Mouse (Mus musculus) midbrain, embryonic 15.5 days (tissue): Measurements from ENCODE around the gene Cyp1a2. TPM values are rescaled to one million over a fixed set of nuclear protein-coding genes. Genes with fewer than 3 reads are reported as not detected.

Experiments
- ATAC-seq: fragments of 200-750 bp; cut with Nextera tagmentation; replicated peaks from 2 replicates; pipeline ENCODE4 v1.8.0; 2017; ENCODE audit warnings: moderate TSS enrichment
- H3K27ac ChIP-seq: fragments of 300-500 bp; sonication (generic); 2 replicates; pipeline ENCODE4 v1.5.1; 2015; ENCODE audit warnings: mild to moderate bottlenecking, inconsistent platforms
- H3K27me3 ChIP-seq: fragments of 300-500 bp; sonication (generic); replicated peaks from 2 replicates; pipeline ENCODE4 v1.6.1; 2015; ENCODE audit warnings: inconsistent platforms
- H3K36me3 ChIP-seq: fragments of 300-500 bp; sonication (generic); replicated peaks from 2 replicates; pipeline ENCODE4 v1.6.1; 2015; ENCODE audit warnings: inconsistent platforms
- H3K4me1 ChIP-seq: fragments of 300-500 bp; sonication (generic); 2 replicates; pipeline ENCODE4 v1.6.1; 2015; ENCODE audit warnings: inconsistent platforms
- H3K4me2 ChIP-seq: fragments of 300-500 bp; sonication (generic); 2 replicates; pipeline ENCODE4 v1.6.1; 2015; ENCODE audit warnings: inconsistent platforms, mild to moderate bottlenecking, moderate library complexity
- H3K4me3 ChIP-seq: fragments of 300-500 bp; sonication (generic); 2 replicates; pipeline ENCODE4 v1.5.1; 2015; ENCODE audit warnings: mild to moderate bottlenecking, inconsistent platforms
- H3K9ac ChIP-seq: fragments of 300-500 bp; sonication (generic); 2 replicates; pipeline ENCODE4 v1.6.1; 2015; ENCODE audit warnings: mild to moderate bottlenecking, inconsistent platforms
- H3K9me3 ChIP-seq: fragments of 300-500 bp; sonication (generic); 2 replicates; pipeline ENCODE4 v1.6.1; 2016; ENCODE audit warnings: inconsistent platforms
- WGBS: fragments of 180-500 bp; shearing (Covaris S2); methylation state at CpG from one replicate; pipeline ENCODE4 v1.1.7; 2015; ENCODE audit warnings: mixed read lengths; 5-methylcytosine and 5-hydroxymethylcytosine counted together
- polyA plus RNA-seq: library from polyadenylated mRNA; unstranded; fragments of >200 nt; fragmentation: Nextera tagmentation; extraction: Ambion mirVana; gene quantifications from 2 replicates; pipeline ENCODE4 v1.2.1, GENCODE M21; 2015

The Cyp1a2 gene
- polyA plus RNA-seq, 1 experiment from 2014 or later = not detected

DNA sequence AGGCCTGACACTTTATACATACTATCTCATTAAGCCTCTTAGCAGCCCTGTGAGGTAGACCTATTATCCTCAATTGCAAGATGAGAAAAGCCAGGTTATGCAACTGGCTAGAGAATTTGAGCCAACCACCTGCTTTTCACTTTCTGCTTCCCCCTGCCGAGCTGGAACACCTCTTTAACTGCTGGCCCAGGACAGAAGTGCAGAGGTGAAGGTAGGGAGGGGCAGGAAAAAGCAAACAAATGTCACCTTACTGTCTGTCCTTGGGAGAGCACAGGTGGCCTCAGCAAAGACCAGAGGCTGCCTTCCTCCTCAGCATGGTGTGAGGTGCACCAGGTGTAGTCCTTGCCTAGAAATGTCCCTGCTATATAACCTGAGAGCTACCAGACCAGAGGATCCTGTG lies 15.2 kb downstream of the Cyp1a2 start:
- Histone ChIP-seq H3K27me3 (0 out of 2 replicates have a peak, but pooled peaks cover 2% of the 10 kb centered on the region), H3K4me2 (no peak overlapping the region), H3K4me3 (no peak overlapping the region), H3K4me1 (no peaks in the 10 kb centered on the region), H3K9ac (no peak overlapping the region), H3K27ac (no peak overlapping the region), H3K9me3 (no peaks in the 10 kb centered on the region), H3K36me3 (no peaks in the 10 kb centered on the region)
- ATAC-seq = no peak
- 68% methylated on average over 1 of the region's 1 CpGs for WGBS

DNA sequence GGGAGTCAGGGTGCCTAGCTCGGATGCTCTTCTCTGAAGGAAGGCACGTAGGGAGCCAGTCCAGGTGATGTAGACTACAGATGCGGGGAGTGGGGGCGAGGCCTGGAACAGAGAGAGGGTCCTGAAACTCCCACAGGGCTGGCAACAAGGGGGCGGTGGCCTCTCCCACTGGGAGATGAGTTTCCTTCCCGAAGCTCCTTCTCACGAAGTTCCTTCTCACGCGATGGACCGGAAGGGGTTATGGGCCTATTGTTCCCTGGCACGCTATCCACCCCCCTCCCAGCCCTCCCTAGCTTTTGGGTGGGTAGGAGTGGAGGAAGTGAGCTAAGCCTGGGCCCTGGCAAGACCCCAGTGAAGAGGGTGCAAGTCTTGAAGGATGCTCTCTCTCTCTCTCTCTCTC lies 15.7 kb downstream of the Cyp1a2 start:
- Histone ChIP-seq H3K4me3 (no peak overlapping the region), H3K36me3 (no peaks in the 10 kb centered on the region), H3K9ac (no peak overlapping the region), H3K27ac (no peak overlapping the region), H3K4me2 (no peak overlapping the region), H3K27me3 (0 out of 2 replicates have a peak, but pooled peaks cover 2% of the 10 kb centered on the region), H3K9me3 (no peaks in the 10 kb centered on the region), H3K4me1 (no peaks in the 10 kb centered on the region)
- no peak for ATAC-seq
- WGBS = 54% methylated on average over 11 of the region's 11 CpGs

DNA sequence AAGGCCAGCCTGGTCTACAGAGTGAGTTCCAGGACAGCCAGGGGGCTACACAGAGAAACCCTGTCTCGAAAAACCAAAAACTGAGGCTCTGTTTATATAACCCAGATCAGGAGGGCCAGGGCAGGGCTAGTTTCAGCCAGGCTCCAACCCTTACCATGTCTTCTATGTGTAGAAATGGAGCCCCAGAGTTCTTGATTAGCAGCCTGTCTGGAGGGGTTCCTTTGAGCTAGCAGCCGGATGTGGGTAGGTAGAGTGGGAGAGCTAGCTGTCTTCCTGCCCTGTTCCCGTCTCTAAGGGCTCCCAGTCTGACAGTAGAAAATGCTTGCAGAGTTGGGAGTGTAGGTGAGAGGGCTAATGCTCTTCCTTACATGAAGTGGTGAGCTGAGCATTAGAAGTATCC lies 16.4 kb downstream of the Cyp1a2 start:
- Histone ChIP-seq H3K9ac (no peak overlapping the region), H3K4me3 (no peak overlapping the region), H3K9me3 (no peaks in the 10 kb centered on the region), H3K27me3 (0 out of 2 replicates have a peak, but pooled peaks cover 2% of the 10 kb centered on the region), H3K4me2 (no peak overlapping the region), H3K36me3 (no peaks in the 10 kb centered on the region), H3K4me1 (no peaks in the 10 kb centered on the region), H3K27ac (no peak overlapping the region)
- WGBS = 72% methylated on average over 3 of the region's 3 CpGs
- ATAC-seq = no peak

DNA sequence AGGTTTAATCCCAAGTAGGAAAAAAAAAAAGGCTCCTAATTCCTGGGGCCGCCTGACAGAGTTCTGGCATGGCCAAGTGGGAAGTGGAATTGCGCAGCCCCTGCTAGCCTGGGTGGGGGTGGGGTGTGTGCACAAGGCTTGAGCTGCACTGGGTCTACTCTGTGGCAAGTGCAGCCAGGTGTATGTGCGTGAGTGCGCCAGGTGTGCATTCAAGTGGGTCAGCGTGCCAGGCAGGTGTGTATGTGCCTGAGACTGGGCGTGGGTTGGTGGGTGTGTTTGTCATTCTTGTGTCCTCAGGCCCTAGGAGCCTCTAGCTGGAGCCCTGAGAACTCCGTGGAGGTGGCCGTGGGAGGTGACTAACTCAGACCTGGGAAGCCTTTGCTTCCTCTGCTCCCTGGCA lies 17.0 kb downstream of the Cyp1a2 start:
- no peak for ATAC-seq
- H3K36me3 ChIP-seq = no peaks in the 10 kb centered on the region
- no peak overlapping the region for H3K9ac ChIP-seq
- no peaks in the 10 kb centered on the region for H3K9me3 ChIP-seq
- no peak overlapping the region for H3K4me3 ChIP-seq
- H3K27me3 ChIP-seq = 0 out of 2 replicates have a peak, but pooled peaks cover 2% of the 10 kb centered on the region
- no peak overlapping the region for H3K4me2 ChIP-seq
- H3K4me1 ChIP-seq = no peaks in the 10 kb centered on the region
- H3K27ac ChIP-seq = no peak overlapping the region
- WGBS = 89% methylated on average over 8 of the region's 8 CpGs

DNA sequence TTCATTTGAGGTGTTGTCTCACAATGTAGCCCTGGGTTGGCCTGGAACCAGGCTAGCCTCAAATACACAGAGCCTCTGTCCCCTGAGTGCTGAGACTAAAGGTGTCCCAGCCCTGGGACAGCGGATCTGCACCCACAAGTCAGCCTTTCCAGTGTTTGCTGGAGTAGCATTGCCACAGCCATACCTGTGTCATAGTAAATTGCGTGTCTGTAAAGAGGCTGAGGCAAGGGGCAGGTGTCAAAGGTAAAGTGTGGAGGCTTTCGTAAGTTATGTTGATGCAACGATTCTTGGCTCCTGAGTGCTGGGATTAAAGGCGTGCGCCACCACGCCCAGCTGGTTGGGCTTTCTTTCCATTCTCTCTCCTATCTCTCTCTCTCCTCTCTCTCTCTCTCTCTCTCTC lies 18.9 kb downstream of the Cyp1a2 start:
- 68% methylated on average over 7 of the region's 7 CpGs for WGBS
- Histone ChIP-seq H3K27ac (no peak overlapping the region), H3K4me2 (no peak overlapping the region), H3K9me3 (no peaks in the 10 kb centered on the region), H3K4me3 (no peak overlapping the region), H3K9ac (no peak overlapping the region), H3K36me3 (no peaks in the 10 kb centered on the region), H3K27me3 (0 out of 2 replicates have a peak, but pooled peaks cover 2% of the 10 kb centered on the region), H3K4me1 (no peaks in the 10 kb centered on the region)
- no peak for ATAC-seq

DNA sequence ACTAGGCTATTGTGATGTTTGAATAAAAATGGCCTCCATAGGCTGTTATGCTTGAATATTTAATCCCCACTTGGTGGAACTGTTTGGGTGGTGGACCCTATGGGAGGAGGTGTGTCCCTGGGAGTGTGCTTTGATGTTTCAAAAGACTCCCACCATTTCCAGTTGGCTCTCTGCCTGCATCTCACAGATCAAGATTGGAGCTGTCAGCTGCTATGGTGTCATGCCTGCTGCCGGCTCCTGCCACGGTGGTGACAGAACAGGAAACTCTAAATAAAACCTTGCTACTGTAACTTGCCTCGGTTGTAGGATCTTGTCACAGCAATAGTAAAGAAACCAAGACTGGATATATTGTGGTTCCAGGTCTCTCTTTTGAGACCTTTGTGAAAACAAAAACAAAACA lies 22.0 kb downstream of the Cyp1a2 start:
- Histone ChIP-seq H3K9ac (no peak overlapping the region), H3K9me3 (no peaks in the 10 kb centered on the region), H3K4me3 (no peak overlapping the region), H3K36me3 (no peaks in the 10 kb centered on the region), H3K4me1 (no peaks in the 10 kb centered on the region), H3K4me2 (no peak overlapping the region), H3K27me3 (0 out of 2 replicates have a peak, but pooled peaks cover 2% of the 10 kb centered on the region), H3K27ac (no peak overlapping the region)
- ATAC-seq = no peak
- WGBS = 71% methylated on average over 3 of the region's 3 CpGs

DNA sequence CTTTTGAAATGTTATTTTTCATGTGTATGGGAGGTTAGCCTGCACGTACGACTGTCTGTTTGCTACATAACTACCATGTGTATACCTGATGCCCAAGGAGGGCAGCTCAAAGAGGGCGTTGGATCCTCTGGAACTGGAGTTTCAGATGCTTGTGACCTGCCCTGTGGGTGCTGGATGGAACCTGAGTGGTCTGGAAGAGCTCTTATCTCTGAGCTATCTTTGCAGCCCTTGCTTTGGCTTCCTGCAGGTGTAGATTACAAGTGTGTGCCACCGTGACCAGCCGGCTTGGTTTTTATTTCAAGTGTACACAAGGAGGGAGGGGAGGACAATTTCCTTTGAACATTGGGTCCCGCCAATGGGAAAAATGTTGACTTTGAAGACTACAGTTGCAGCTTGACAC lies 23.0 kb downstream of the Cyp1a2 start:
- Histone ChIP-seq H3K9ac (no peak overlapping the region), H3K27ac (no peak overlapping the region), H3K36me3 (no peaks in the 10 kb centered on the region), H3K27me3 (0 out of 2 replicates have a peak, but pooled peaks cover 2% of the 10 kb centered on the region), H3K9me3 (no peaks in the 10 kb centered on the region), H3K4me2 (no peak overlapping the region), H3K4me1 (peaks cover 6% of the 10 kb centered on the region), H3K4me3 (no peak overlapping the region)
- no peak for ATAC-seq
- 84% methylated on average over 6 of the region's 6 CpGs for WGBS

DNA sequence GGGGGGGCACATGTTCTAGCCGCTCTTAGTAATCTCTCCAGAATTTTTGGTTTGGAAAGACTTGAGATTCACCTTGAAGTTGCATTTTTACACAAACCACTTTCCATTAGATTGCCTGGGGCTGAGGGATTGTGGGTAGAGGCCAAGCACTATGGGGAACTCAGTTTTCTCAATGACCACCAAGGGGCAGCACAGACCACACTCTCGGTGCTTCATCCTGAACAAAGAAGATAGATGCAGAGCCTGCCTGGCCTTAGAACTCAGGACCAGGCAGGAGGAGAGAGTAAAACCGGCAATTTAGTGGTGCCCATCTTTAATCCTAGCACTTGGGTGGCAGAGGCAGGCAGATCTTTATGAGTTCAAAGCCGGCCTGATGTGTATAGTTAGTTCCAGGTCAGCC lies 23.7 kb downstream of the Cyp1a2 start:
- H3K27me3 ChIP-seq = 0 out of 2 replicates have a peak, but pooled peaks cover 2% of the 10 kb centered on the region
- H3K9ac ChIP-seq = no peak overlapping the region
- H3K36me3 ChIP-seq = no peaks in the 10 kb centered on the region
- ATAC-seq = no peak
- peaks cover 7% of the 10 kb centered on the region for H3K4me1 ChIP-seq
- H3K9me3 ChIP-seq = no peaks in the 10 kb centered on the region
- H3K4me2 ChIP-seq = no peak overlapping the region
- no peak overlapping the region for H3K4me3 ChIP-seq
- WGBS = 23% methylated on average over 4 of the region's 4 CpGs
- no peak overlapping the region for H3K27ac ChIP-seq

DNA sequence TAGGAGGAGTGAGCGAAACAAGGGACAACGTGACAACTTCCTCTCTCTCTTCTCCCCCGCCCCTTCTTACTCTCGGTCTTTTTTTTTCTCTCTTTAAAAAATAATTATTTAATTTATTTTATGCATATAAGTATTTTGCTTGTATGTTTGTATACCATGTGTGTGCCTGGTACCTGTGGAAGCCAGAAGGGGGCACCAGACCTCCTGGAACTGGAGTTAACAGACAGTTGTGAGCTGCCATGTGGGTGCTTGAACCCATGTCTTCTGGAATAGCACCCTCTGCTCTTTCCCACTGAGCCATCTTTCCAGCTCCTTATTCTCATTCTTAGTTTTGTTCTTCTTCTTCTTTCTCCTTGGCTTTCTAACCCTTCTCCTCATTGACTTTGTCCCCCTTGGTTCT lies 24.5 kb downstream of the Cyp1a2 start:
- ATAC-seq = no peak
- WGBS = 87% methylated on average over 4 of the region's 4 CpGs

DNA sequence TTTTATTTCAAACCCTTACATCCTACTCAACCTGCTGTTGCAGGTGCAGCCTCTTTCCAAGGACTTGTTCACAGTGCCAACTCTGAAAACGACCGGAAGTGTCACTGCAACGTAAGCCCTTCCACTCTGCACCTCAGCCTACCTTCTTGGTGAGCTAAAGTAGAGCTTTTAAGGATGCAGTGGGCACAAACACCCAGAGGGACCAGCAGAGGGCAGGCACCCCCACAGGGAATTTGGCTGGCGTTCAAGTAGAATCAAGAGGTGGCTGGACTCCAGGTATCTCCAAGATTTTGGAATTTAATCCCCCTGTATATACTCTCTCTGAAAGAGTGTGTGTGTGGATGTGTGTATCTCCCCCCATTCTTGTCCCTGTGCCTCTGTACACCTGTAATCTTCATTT lies 25.7 kb downstream of the Cyp1a2 start:
- no peaks in the 10 kb centered on the region for H3K9me3 ChIP-seq
- no peaks in the 10 kb centered on the region for H3K36me3 ChIP-seq
- H3K27me3 ChIP-seq = no peaks in the 10 kb centered on the region; the same call in 1 of the 2 replicates
- no peak overlapping the region for H3K27ac ChIP-seq
- H3K4me2 ChIP-seq = no peak overlapping the region
- H3K4me3 ChIP-seq = no peak overlapping the region
- no peak for ATAC-seq
- no peak overlapping the region for H3K9ac ChIP-seq
- H3K4me1 ChIP-seq = peaks cover 14% of the 10 kb centered on the region
- 56% methylated on average over 4 of the region's 4 CpGs for WGBS

More for the DNA sequence above, 24.5 kb downstream of the Cyp1a2 start:
- Histone ChIP-seq H3K4me3 (no peak overlapping the region), H3K4me1 (peaks cover 7% of the 10 kb centered on the region), H3K4me2 (no peak overlapping the region), H3K9me3 (no peaks in the 10 kb centered on the region), H3K36me3 (no peaks in the 10 kb centered on the region), H3K27me3 (no peaks in the 10 kb centered on the region), H3K27ac (no peak overlapping the region), H3K9ac (no peak overlapping the region)

DNA sequence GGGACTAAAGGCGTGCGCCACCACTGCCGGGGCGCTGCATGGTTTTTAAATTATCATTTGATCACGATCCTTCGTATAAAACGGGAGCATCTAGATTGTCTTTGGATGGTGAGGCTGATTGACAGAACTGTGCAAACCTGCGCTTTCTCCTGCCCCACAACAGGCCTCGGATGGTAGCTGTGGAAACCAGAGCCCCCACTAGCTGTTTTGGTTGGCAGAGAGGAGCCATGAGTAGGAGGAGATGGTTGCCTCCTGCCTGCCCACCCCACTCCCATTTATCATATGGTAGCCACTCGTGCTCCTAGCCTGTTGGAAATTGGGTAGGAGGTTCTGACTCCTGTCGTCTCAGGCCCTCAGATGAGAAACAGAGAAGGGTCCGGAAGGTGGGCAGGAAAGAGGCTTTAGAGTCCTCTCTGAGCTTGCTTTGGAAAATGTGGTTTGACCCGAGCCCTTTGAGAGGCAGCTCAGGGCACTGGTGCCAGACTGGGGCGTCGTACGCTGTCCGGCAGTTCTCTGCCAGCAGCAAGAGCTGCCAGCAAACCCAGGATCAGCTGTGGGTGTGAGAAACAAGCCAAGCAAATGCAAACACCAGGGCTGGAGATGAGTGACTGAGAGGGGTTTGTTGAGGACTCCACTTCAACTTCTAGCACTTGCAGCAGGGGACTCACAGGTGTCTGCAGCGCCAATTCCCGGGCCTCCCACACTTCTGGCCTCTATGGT lies 26.7 kb downstream of the Cyp1a2 start:
- no peaks in the 10 kb centered on the region; the same call in 1 of the 2 replicates for H3K27me3 ChIP-seq
- no peak overlapping the region for H3K27ac ChIP-seq
- no peak overlapping the region for H3K4me3 ChIP-seq
- no peaks in the 10 kb centered on the region for H3K9me3 ChIP-seq
- no peak overlapping the region for H3K9ac ChIP-seq
- 91% methylated on average over 19 of the region's 19 CpGs for WGBS
- peaks cover 16% of the 10 kb centered on the region for H3K4me1 ChIP-seq
- ATAC-seq = no peak
- no peaks in the 10 kb centered on the region for H3K36me3 ChIP-seq
- H3K4me2 ChIP-seq = no peak overlapping the region

DNA sequence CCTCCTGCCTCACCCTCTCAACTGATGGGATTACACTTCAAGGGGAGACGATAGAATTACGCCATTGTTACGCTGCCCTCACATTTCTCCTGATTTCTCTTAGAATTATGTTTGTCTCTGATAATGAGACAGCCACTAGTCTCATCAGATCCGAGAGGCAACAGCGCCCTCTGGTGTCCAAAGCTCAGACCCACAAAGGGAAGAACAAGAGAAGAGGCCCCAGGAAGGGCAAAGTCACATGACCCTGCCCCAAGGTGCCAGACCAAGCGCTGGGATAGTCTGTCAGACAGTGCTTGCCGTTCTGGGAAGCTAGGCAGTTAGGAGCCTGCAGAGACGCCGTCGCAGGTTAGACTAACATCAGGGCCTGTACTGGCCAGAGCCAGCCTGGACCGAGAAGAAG lies 27.8 kb downstream of the Cyp1a2 start:
- peak overlapping the region; percentile 42 for H3K4me2 ChIP-seq
- H3K4me1 ChIP-seq = peaks cover 20% of the 10 kb centered on the region
- H3K36me3 ChIP-seq = no peaks in the 10 kb centered on the region
- peak; percentile 55 for ATAC-seq
- H3K9ac ChIP-seq = peak overlapping the region; percentile 11; the same call in 1 of the 2 replicates
- H3K9me3 ChIP-seq = no peaks in the 10 kb centered on the region
- H3K4me3 ChIP-seq = 0 out of 2 replicates have a peak overlapping the region, but pooled peaks have one; percentile 3
- under 1% methylated on average over 11 of the region's 11 CpGs for WGBS
- no peaks in the 10 kb centered on the region; the same call in 1 of the 2 replicates for H3K27me3 ChIP-seq
- H3K27ac ChIP-seq = no peak overlapping the region

DNA sequence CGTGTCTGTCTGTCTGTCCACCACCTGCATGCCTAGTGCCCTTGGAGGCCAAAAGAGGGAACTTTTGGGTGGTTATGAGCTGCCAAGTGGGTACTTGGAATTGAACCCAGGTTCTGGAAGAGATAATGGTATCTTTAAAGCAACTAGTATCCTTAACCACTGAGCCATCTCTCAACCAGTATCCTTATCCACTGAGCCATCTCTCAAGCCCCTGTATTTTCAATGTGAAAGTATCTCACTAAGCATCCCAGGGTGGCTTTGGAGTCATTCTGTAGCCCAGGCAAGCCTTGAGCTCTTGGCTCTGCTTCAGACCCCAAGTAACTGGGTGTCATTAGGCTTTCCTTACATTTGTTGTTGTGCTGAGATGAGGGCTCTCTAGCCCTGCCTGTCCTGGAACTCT lies 28.5 kb downstream of the Cyp1a2 start:
- Histone ChIP-seq H3K27ac (no peak overlapping the region), H3K27me3 (no peaks in the 10 kb centered on the region; the same call in 1 of the 2 replicates), H3K9ac (no peak overlapping the region), H3K36me3 (no peaks in the 10 kb centered on the region), H3K4me3 (no peak overlapping the region), H3K4me2 (no peak overlapping the region), H3K9me3 (no peaks in the 10 kb centered on the region), H3K4me1 (peaks cover 24% of the 10 kb centered on the region)
- no peak for ATAC-seq
- 93% methylated on average over 1 of the region's 1 CpGs for WGBS
